Mouse (Mus musculus): ENCODE data around the gene Myo3a. TPM values are rescaled to one million over a fixed set of nuclear protein-coding genes. Genes with fewer than 3 reads are reported as not detected.
"Not testable (repeated sequence)": the region's sequence is repeated elsewhere in the genome, so short reads cannot be mapped to it uniquely, and the experiment has no call there.

Gene Myo3a
- polyA plus RNA-seq (2015; fragmentation: Nextera tagmentation; extraction: Ambion mirVana) = not detected in 2 replicates

DNA sequence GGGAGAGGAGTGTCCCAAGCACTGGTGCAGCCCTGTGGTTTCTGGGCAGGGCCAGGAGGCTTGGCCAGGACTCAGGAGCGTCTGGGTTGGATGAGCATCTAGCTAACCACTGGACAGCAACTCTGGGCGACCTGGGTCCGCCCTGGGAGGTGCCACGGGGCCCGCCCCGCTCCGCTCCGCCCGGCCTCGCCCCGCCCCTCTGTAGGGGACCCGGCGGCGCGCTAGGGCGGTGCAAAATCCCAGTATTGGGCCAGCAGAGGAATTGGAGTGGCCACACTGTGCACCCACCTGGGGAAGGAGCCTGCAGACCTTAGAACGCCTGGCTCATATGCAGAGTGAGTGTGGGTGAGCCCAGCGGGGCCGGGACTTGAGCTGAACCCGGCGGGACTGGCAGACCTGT is at the start of gene Myo3a:
TSS of gene Myo3a (plus strand) at position 196 of the 400 bp plus-strand sequence.
- peaks cover 4% of the 10 kb centered on the region; the same call in 1 of the 2 replicates for H3K4me1 ChIP-seq
- peaks cover 8% of the 10 kb centered on the region for H3K27me3 ChIP-seq
- H3K27ac ChIP-seq = no peak within 1 kb of the TSS
- H3K9ac ChIP-seq = no peak within 1 kb of the TSS
- H3K4me3 ChIP-seq = 0 out of 2 replicates have a peak within 1 kb of the TSS, but pooled peaks have one; percentile 14
- ATAC-seq (ENCODE audit: insufficient number of reproducible peaks, insufficient read depth, low FRiP score, low TSS enrichment, low read depth) = 0 out of 2 replicates have a peak, but pooled peaks have one; percentile 64
- no peaks in the 10 kb centered on the region for H3K9me3 ChIP-seq
- WGBS = 2% methylated on average over 21 of the region's 21 CpGs
- H3K36me3 ChIP-seq = no peaks in the 10 kb centered on the region
- H3K4me2 ChIP-seq = peak within 1 kb of the TSS; percentile 52

DNA sequence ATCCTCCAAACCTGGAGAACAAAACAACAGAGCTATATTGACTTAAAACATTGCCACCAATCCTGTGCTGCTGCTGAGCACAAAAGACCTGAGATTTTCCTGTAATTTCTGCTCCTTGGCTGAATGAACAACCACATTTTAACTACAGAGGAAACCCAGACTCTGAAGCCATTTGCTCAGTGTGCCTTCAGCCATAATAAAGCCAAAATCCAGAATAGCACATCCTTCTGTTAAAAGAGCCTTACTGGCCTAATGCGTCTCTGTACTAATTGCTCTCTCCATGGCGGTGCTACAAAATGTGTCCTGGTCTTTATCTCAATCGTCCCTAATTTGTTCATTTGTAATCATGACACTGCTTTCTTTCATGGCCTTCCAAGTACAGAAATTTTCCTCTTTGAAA is 23.2 kb downstream of the Myo3a start:
- ATAC-seq (ENCODE audit: insufficient number of reproducible peaks, insufficient read depth, low FRiP score, low TSS enrichment, low read depth) = no peak
- H3K27ac ChIP-seq = no peak overlapping the region
- no peaks in the 10 kb centered on the region for H3K9me3 ChIP-seq
- H3K36me3 ChIP-seq = no peaks in the 10 kb centered on the region
- H3K4me3 ChIP-seq = no peak overlapping the region
- no peaks in the 10 kb centered on the region for H3K4me1 ChIP-seq
- no peak overlapping the region for H3K4me2 ChIP-seq
- H3K27me3 ChIP-seq = no peaks in the 10 kb centered on the region
- no peak overlapping the region for H3K9ac ChIP-seq
- 59% methylated on average over 3 of the region's 3 CpGs for WGBS

DNA sequence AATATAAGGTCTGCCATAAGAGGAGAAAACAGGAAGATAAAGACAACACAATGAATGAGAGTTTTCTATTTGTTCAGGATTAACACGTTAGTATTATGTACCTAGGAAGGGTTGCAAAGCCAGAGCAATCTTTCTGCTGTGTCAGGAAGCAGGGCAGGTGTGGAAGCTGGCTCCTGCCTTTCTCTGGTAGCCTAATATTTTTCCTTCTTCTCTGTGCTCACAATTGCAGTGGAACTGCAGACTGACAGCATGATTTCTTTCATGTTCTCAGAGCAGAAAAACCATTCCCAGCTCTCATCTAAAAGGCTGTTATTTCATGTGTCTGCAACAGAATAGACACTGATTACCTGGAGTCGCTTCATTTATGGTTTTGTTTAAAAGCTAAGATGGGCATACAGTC is 23.7 kb downstream of the Myo3a start:
- ATAC-seq (ENCODE audit: insufficient number of reproducible peaks, insufficient read depth, low FRiP score, low TSS enrichment, low read depth) = no peak
- no peak overlapping the region for H3K4me2 ChIP-seq
- no peaks in the 10 kb centered on the region for H3K9me3 ChIP-seq
- H3K4me1 ChIP-seq = no peaks in the 10 kb centered on the region
- H3K27ac ChIP-seq = no peak overlapping the region
- H3K36me3 ChIP-seq = no peaks in the 10 kb centered on the region
- no peaks in the 10 kb centered on the region for H3K27me3 ChIP-seq
- H3K9ac ChIP-seq = no peak overlapping the region
- no peak overlapping the region for H3K4me3 ChIP-seq
- 59% methylated on average over 2 of the region's 2 CpGs for WGBS

DNA sequence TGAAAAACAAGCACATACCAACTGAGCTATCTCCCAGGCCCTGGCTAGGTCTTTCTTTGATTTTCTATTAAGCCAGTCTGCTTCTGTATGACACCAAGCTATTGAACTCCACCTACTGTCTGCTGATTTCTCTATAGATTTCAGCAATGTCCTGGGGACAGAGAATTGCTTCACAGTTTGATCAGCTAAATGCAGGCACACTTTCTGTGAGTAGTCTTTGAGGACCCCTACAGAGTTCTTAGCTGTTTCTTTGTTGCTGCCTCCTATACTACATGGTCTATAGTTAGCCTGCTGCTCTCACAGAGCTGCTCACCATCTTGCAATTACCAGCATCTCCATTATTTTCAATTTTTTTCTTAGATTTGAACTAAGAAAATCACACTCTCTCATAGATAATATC is 28.3 kb downstream of the Myo3a start:
- H3K27me3 ChIP-seq = no peaks in the 10 kb centered on the region
- no peak for ATAC-seq (ENCODE audit: insufficient number of reproducible peaks, insufficient read depth, low FRiP score, low TSS enrichment, low read depth)
- H3K36me3 ChIP-seq = no peaks in the 10 kb centered on the region
- no peak overlapping the region for H3K4me2 ChIP-seq
- H3K4me3 ChIP-seq = no peak overlapping the region
- no peak overlapping the region for H3K9ac ChIP-seq
- no peak overlapping the region for H3K27ac ChIP-seq
- H3K4me1 ChIP-seq = no peaks in the 10 kb centered on the region
- no peaks in the 10 kb centered on the region for H3K9me3 ChIP-seq

DNA sequence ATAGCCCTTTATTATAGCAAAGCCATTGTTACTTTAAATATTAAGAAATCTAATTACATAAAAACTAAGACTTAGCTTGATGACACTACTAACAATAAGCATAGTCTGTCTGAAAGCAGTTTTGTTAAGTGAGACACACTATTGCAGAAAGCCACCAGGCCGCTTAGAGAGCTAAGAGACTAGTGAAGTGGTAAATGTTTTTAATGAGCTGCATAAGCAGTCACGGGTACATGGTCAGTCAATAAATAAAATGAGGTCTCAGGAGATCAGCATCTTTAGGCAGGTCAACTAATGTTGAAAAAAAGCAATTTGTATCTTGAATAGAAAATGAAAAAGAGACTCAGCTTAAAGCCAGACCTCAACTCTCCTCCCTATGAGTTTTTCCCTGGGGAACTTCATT is 44.3 kb downstream of the Myo3a start:
- H3K4me2 ChIP-seq = no peak overlapping the region
- 85% methylated on average over 2 of the region's 2 CpGs for WGBS
- H3K9me3 ChIP-seq = no peaks in the 10 kb centered on the region
- H3K4me1 ChIP-seq = no peaks in the 10 kb centered on the region
- H3K36me3 ChIP-seq = no peaks in the 10 kb centered on the region
- H3K9ac ChIP-seq = no peak overlapping the region
- no peak for ATAC-seq (ENCODE audit: insufficient number of reproducible peaks, insufficient read depth, low FRiP score, low TSS enrichment, low read depth)
- H3K4me3 ChIP-seq = no peak overlapping the region
- H3K27ac ChIP-seq = no peak overlapping the region
- no peaks in the 10 kb centered on the region for H3K27me3 ChIP-seq

DNA sequence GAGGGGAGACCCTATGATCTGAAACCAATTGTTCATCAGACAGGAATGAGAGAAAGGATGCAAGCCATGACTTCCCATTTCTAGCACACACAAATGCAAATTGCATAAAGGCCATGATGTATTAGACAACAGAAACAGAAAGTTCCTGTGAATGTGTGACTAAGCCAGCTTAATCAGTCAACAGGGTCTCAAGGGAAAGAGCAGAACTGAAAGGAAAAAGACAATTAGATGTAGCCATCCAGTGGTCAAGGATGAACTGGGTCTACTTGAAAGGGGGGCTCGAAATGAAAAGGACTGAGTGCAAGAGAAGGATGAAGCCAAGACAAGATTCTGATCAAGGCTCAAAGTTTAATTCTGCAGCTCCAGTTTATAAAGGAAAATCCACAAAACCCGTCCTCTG is 58.1 kb downstream of the Myo3a start:
- Histone ChIP-seq H3K36me3 (no peaks in the 10 kb centered on the region), H3K27ac (no peak overlapping the region), H3K9me3 (no peaks in the 10 kb centered on the region), H3K4me1 (no peaks in the 10 kb centered on the region), H3K4me2 (no peak overlapping the region), H3K27me3 (no peaks in the 10 kb centered on the region), H3K9ac (no peak overlapping the region), H3K4me3 (no peak overlapping the region)
- no peak for ATAC-seq (ENCODE audit: insufficient number of reproducible peaks, insufficient read depth, low FRiP score, low TSS enrichment, low read depth)
- 55% methylated on average over 2 of the region's 2 CpGs for WGBS

DNA sequence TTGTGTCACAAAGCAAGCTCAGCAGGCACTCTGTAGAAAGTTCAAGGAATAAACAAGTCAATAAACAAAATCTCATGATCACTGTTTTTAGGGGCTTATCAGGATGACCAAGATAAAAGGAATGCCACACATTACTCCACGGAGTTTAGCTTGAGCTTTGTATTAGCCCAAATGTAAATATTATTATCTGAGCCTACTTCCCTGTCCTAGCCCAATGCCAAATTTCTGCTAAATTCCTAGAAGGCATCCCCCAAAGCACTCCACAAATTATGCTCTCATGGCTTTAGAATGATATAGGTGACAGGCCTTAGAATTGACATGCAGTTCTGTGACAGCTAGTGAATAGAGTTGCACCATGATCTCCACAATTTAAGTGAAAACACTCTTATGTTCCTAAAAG is 58.5 kb downstream of the Myo3a start:
- Histone ChIP-seq H3K27ac (no peak overlapping the region), H3K4me3 (no peak overlapping the region), H3K27me3 (no peaks in the 10 kb centered on the region), H3K4me1 (no peaks in the 10 kb centered on the region), H3K9ac (no peak overlapping the region), H3K9me3 (no peaks in the 10 kb centered on the region), H3K4me2 (no peak overlapping the region), H3K36me3 (no peaks in the 10 kb centered on the region)
- no peak for ATAC-seq (ENCODE audit: insufficient number of reproducible peaks, insufficient read depth, low FRiP score, low TSS enrichment, low read depth)
- whole genome bisulfite sequencing = 71% methylated on average over 1 of the region's 1 CpGs

DNA sequence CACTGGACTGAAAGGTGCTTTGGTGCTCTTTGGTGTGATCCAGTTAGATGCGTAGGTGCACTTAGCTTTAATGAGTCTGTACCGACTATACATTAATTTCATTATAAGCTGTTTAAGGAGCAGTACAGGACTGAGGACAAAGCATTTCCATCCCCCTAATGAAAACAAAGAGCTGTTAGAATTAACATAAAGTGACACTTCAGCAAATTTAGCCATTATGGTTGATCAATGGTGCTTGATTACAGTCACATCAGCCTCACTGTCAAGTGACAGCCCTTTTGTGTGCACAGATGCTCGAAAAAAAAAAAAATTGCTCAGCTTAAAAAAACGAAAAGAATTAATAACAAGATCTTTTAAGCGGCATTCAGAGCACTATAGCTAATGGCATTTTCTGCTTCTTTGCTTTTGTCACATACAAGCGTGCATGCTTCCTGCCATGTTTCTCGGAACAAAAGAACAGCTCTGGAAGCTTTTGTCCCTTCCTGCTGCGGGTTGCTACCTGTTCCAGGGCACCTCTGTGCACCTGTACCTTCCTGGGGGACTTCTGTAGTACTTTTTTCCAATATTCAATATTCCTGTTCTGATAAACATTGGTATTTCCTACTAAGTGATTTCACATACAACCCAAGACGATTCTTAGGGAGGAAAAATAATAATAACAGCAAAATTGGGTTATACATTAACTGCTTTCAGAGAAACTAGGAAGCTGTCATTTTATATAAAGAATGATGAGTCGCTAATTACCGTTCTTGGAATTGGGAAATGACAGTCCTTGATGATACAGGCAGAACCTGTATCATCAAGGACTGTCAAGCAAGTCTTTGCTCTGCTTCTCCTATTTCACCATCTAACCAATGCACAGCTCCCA is 66.5 kb downstream of the Myo3a start:
- Histone ChIP-seq H3K27ac (no peak overlapping the region), H3K4me3 (no peak overlapping the region), H3K27me3 (no peaks in the 10 kb centered on the region), H3K4me2 (no peak overlapping the region), H3K36me3 (no peaks in the 10 kb centered on the region), H3K4me1 (no peaks in the 10 kb centered on the region), H3K9me3 (no peaks in the 10 kb centered on the region), H3K9ac (no peak overlapping the region)
- ATAC-seq (ENCODE audit: insufficient number of reproducible peaks, insufficient read depth, low FRiP score, low TSS enrichment, low read depth) = no peak
- 57% methylated on average over 11 of the region's 11 CpGs for WGBS

DNA sequence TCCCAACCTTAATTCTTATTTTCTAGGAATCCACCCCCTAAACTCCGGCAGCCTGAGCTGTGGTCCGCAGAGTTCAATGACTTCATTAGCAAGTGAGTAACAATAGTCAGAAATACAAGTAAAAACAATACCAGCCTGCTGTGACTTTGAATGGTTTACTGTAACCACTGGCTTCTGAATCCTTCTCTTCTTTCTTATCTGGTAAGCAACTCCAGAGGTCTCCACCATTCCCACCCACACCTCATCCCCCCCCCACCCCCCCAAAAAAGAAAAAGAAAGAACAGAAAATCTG is 67.1 kb downstream of the Myo3a start:
- no peak overlapping the region for H3K4me2 ChIP-seq
- H3K27ac ChIP-seq = no peak overlapping the region
- no peaks in the 10 kb centered on the region for H3K36me3 ChIP-seq
- ATAC-seq (ENCODE audit: insufficient number of reproducible peaks, insufficient read depth, low FRiP score, low TSS enrichment, low read depth) = no peak
- no peaks in the 10 kb centered on the region for H3K9me3 ChIP-seq
- no peak overlapping the region for H3K4me3 ChIP-seq
- H3K27me3 ChIP-seq = no peaks in the 10 kb centered on the region
- H3K4me1 ChIP-seq = no peaks in the 10 kb centered on the region
- 21% methylated on average over 2 of the region's 2 CpGs for WGBS
- H3K9ac ChIP-seq = no peak overlapping the region

DNA sequence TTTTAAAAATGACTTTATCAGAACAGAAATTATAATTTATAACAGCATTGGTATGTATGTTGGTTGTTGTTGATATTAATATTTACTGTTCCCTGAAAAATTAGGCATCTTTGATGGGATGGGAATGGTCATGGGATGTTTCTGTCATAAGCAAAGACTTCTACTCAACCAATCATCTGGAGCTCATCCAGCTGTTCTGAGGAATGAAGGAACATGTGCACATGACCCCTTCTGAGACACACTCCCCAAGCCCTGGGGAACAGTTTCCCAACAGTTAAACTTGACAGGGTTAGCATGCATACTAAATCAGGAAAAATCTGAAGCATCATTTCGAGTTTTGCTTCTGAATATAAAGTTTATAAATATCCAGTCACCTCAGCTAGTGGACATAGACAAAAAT is 70.6 kb downstream of the Myo3a start:
- no peak overlapping the region for H3K9ac ChIP-seq
- H3K4me2 ChIP-seq = no peak overlapping the region
- H3K4me1 ChIP-seq = no peaks in the 10 kb centered on the region
- WGBS = 60% methylated on average over 1 of the region's 1 CpGs
- no peaks in the 10 kb centered on the region for H3K9me3 ChIP-seq
- no peak overlapping the region for H3K27ac ChIP-seq
- ATAC-seq (ENCODE audit: insufficient number of reproducible peaks, insufficient read depth, low FRiP score, low TSS enrichment, low read depth) = no peak
- H3K27me3 ChIP-seq = no peaks in the 10 kb centered on the region
- H3K4me3 ChIP-seq = no peak overlapping the region
- H3K36me3 ChIP-seq = no peaks in the 10 kb centered on the region

DNA sequence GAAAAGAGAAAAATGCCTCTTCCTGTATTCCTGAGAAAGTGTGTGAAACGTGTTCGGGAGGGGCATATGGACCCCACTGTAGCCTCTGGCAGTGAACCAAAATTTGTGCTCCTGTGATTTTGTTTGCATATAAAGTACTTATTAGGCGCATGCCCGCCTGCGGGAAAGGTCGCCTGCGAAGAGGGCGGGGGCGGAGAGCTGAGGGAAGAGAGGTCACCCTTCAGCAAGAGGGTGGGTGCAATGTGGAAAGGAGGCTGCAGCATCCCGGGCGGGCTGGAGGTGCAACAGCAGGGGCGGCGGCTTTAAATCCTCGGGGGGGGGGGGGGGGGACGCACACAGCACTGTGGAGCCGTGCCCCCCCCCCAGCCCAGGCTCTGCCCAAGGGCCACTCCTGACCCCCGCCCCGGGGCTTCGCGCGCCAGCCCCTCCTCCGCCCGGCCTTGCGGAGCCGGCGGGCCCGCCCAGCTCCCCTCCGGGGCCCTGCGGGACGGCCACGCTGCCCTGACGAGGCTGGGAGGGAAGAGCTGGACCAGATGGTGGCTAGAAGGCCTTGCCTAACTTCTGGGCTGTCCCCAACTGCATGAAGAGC is 111.1 kb downstream of the Myo3a start:
- no peaks in the 10 kb centered on the region for H3K27me3 ChIP-seq
- H3K9me3 ChIP-seq = no peaks in the 10 kb centered on the region
- H3K36me3 ChIP-seq = no peaks in the 10 kb centered on the region
- 5% methylated on average over 25 of the region's 32 CpGs for WGBS
- no peak overlapping the region for H3K27ac ChIP-seq
- ATAC-seq (ENCODE audit: insufficient number of reproducible peaks, insufficient read depth, low FRiP score, low TSS enrichment, low read depth) = peak; percentile 79; the same call in 1 of the 2 replicates
- H3K4me3 ChIP-seq = peak overlapping the region; percentile 45
- 0 out of 2 replicates have a peak, but pooled peaks cover 4% of the 10 kb centered on the region for H3K4me1 ChIP-seq
- peak overlapping the region; percentile 80 for H3K4me2 ChIP-seq
- peak overlapping the region; percentile 66 for H3K9ac ChIP-seq

DNA sequence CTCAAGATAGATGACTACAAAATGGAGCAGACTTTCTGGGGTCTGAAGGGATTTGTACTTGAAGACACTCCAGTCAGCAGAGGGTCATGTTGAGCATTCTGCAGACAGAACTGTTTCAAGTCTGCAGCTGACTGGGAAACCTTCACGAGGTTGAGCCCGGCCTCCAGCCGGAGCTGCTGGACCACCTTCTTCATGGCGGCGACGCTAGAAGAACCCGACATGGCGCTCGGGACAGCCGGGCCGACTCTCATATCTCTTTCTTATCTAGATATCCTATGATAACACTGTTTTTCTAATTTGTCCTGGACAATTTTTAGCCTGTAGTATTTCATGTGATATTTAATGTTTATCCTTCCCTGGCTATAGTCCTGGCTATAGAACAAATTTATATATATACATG is 183.2 kb downstream of the Myo3a start:
- H3K9ac ChIP-seq; H3K27me3 ChIP-seq; H3K4me3 ChIP-seq; ATAC-seq (ENCODE audit: insufficient number of reproducible peaks, insufficient read depth, low FRiP score, low TSS enrichment, low read depth); H3K27ac ChIP-seq; H3K4me1 ChIP-seq; H3K4me2 ChIP-seq; H3K9me3 ChIP-seq; H3K36me3 ChIP-seq: not testable (repeated sequence)
- 96% methylated on average over 11 of the region's 11 CpGs for WGBS
